Comparison of ENCODE assay signal across 9 mouse cellular contexts in genomic region chrX:60147268-60147974, GRCm38 (mm10). TPM values are rescaled to one million over a fixed set of nuclear protein-coding genes. Genes with fewer than 3 reads are reported as not detected.
A peak's percentile ranks its signal among the peaks of the same experiment; 100 is the strongest.
DNase-seq lines count a peak whose midpoint lies in the region; ATAC-seq and TF ChIP-seq lines count a peak whose summit lies in the region.
"Had no signal": no experiment of that assay in that cellular context is flagged by ENCODE, and none has a peak within 500 bp of the region (broad histone marks: within the 10 kb centered on the region; RNA-seq: fewer than 3 reads in every experiment).

No protein-coding gene starts in this region.

- TF ChIP-seq CTCF in heart, adult 2 months (IDR thresholded peaks at IDR 0.05): no peak

- no peaks in the 10 kb centered on the region for H3K79me2 ChIP-seq in heart, adult 2 months (replicated peaks; ENCODE audit: control insufficient read depth, insufficient read depth, low read length)

- no peak for DNase-seq in heart, adult 2 months
- peak; percentile 51 for DNase-seq in brain, adult 2 months (ENCODE audit: low read depth, low spot score)
- peak; percentile 2 to 4 for DNase-seq in frontal cortex, postnatal 25 days (ENCODE audit: low spot score in 2 of 2)
- peak; percentile 3 for DNase-seq in right cerebral cortex, postnatal 4 days
- no peak for DNase-seq in gastrocnemius, adult 18-20 months (ENCODE audit: low spot score)
- DNase-seq in ovary, postnatal 36 days (ENCODE audit: low spot score): no peak

- no peaks in the 10 kb centered on the region for H3K36me3 ChIP-seq in heart, embryonic 14.5 days (ENCODE audit: control insufficient read depth, insufficient read depth, low read length)
- H3K36me3 ChIP-seq in heart, adult 2 months (ENCODE audit: control insufficient read depth, insufficient read depth, low read length): no peaks in the 10 kb centered on the region
- H3K36me3 ChIP-seq in limb, embryonic 12.5 days: no peaks in the 10 kb centered on the region

- no peak overlapping the region for H3K9ac ChIP-seq in heart, embryonic 14.5 days (ENCODE audit: low read length)
- H3K9ac ChIP-seq in heart, adult 2 months (ENCODE audit: low read depth, low read length): no peak overlapping the region
- no peak overlapping the region for H3K9ac ChIP-seq in limb, embryonic 12.5 days (replicated peaks)

- intact Hi-C loops in heart, adult 2 months (cut with DNase I): no loop called here

- WGBS in heart, embryonic 14.5 days: 18% methylated on average over 13 of the region's 13 CpGs
- 16% methylated on average over 13 of the region's 13 CpGs for WGBS in heart, adult 2 months
- WGBS in limb, embryonic 12.5 days: 20% methylated on average over 13 of the region's 13 CpGs

- TF ChIP-seq POLR2A in heart, adult 2 months (IDR thresholded peaks at IDR 0.05; ENCODE audit: insufficient read depth, low read depth, low read length): no peak

- ATAC-seq in heart, embryonic 14.5 days (ENCODE audit: insufficient number of reproducible peaks, insufficient read depth, low FRiP score, low read depth): no peak
- ATAC-seq in limb, embryonic 12.5 days (ENCODE audit: insufficient number of reproducible peaks, insufficient read depth, low FRiP score, low TSS enrichment, low read depth): no peak

- no peak overlapping the region for H3K27ac ChIP-seq in heart, embryonic 14.5 days (replicated peaks in 1 of 2; ENCODE audit: control insufficient read depth in 1 of 2, insufficient read depth in 1 of 2, low read depth in 2 of 2, low read length in 2 of 2)
- H3K27ac ChIP-seq in heart, adult 2 months: no peak overlapping the region
- H3K27ac ChIP-seq in limb, embryonic 12.5 days: no peak overlapping the region

- no peak for TF ChIP-seq EP300 in heart, adult 2 months (IDR thresholded peaks at IDR 0.05; ENCODE audit: insufficient read depth, low read depth, low read length)

- H3K9me3 ChIP-seq in heart, embryonic 14.5 days (ENCODE audit: control insufficient read depth, low read length): no peaks in the 10 kb centered on the region
- no peaks in the 10 kb centered on the region for H3K9me3 ChIP-seq in limb, embryonic 12.5 days

- no peaks in the 10 kb centered on the region for H3K4me1 ChIP-seq in heart, embryonic 14.5 days (ENCODE audit: control insufficient read depth in 2 of 2, insufficient read depth in 2 of 2, low read length in 2 of 2)
- no peaks in the 10 kb centered on the region for H3K4me1 ChIP-seq in heart, adult 2 months (ENCODE audit: control insufficient read depth, insufficient read depth, low read length)
- H3K4me1 ChIP-seq in limb, embryonic 12.5 days (replicated peaks): no peaks in the 10 kb centered on the region

- H3K4me3 ChIP-seq in heart, embryonic 14.5 days (ENCODE audit: control insufficient read depth in 1 of 2, insufficient read depth in 1 of 2, low read depth in 1 of 2, low read length in 2 of 2): peak overlapping the region; percentile 28 to 42
- H3K4me3 ChIP-seq in heart, adult 2 months: no peak overlapping the region
- peak overlapping the region; percentile 12; the same call in 1 of the 2 replicates for H3K4me3 ChIP-seq in limb, embryonic 12.5 days (replicated peaks)

- H3K27me3 ChIP-seq in heart, embryonic 14.5 days (ENCODE audit: control insufficient read depth, insufficient read depth, low read length): no peaks in the 10 kb centered on the region
- no peaks in the 10 kb centered on the region for H3K27me3 ChIP-seq in heart, adult 2 months (ENCODE audit: control insufficient read depth, insufficient read depth, low read length)
- H3K27me3 ChIP-seq in limb, embryonic 12.5 days: no peaks in the 10 kb centered on the region

- H3K4me2 ChIP-seq in heart, embryonic 14.5 days (ENCODE audit: low read length): peak overlapping the region; percentile 59
- H3K4me2 ChIP-seq in limb, embryonic 12.5 days: peak overlapping the region; percentile 37

RNA-seq across cellular contexts. Expression of gene Mcf2, which starts 31.5 kb away (rescaled TPM):
- polyA plus RNA-seq in heart, embryonic 14.5 days (2014; fragmentation: Nextera tagmentation; extraction: Ambion mirVana): 0.11 and 0.16 TPM in 2 replicates
- not detected for total RNA-seq in heart, adult 2 months (2021)
- not detected in 2 replicates for polyA plus RNA-seq in heart, adult 2 months (2012; rRNA removed)
- polyA plus RNA-seq in limb, embryonic 12.5 days (2016; fragmentation: Nextera tagmentation; extraction: Ambion mirVana): 0.64 and 1.0 TPM in 2 replicates
- not detected for total RNA-seq in gastrocnemius, adult 18-20 months (2021)
- polyA plus RNA-seq: large intestine, adult 2 months had no signal

Comparison
In these comparisons a context has a peak if more than half of its experiments do, and no peak if none do; other contexts are left out.
1. DNase-seq: peak in brain, adult 2 months (single experiment), frontal cortex, postnatal 25 days (2 of 2) and right cerebral cortex, postnatal 4 days (single experiment); none in heart, adult 2 months (0 of 2), gastrocnemius, adult 18-20 months (single experiment) and ovary, postnatal 36 days (single experiment).